Comparison of ENCODE assay signal across 21 mouse cellular contexts in genomic region chr5:102248747-102249146, GRCm38 (mm10).
DNase-seq lines count a peak whose midpoint lies in the region; ATAC-seq and TF ChIP-seq lines count a peak whose summit lies in the region.
"Had no signal": no experiment of that assay in that cellular context is flagged by ENCODE, and none has a peak within 500 bp of the region (broad histone marks: within the 10 kb centered on the region; RNA-seq: fewer than 3 reads in every experiment).

No protein-coding gene starts in this region.

- H3K4me2 ChIP-seq in forebrain, embryonic 12.5 days: no peak overlapping the region
- H3K4me2 ChIP-seq in hindbrain, postnatal 0 days (ENCODE audit: low read depth, low read length): no peak overlapping the region
- H3K4me2 ChIP-seq: liver, embryonic 15.5 days; lung, embryonic 15.5 days; midbrain, embryonic 12.5 days; stomach, embryonic 15.5 days had no signal

- no peak overlapping the region for H3K27ac ChIP-seq in forebrain, embryonic 12.5 days
- H3K27ac ChIP-seq in forebrain, embryonic 10.5 days: no peak overlapping the region
- no peak overlapping the region for H3K27ac ChIP-seq in hindbrain, postnatal 0 days
- H3K27ac ChIP-seq: kidney, postnatal 0 days; left cerebral cortex, adult 2 months; limb, embryonic 10.5 days; liver, embryonic 15.5 days; lung, embryonic 15.5 days; midbrain, embryonic 12.5 days; stomach, embryonic 15.5 days had no signal

- no peaks in the 10 kb centered on the region for H3K36me3 ChIP-seq in forebrain, embryonic 12.5 days (replicated peaks)
- H3K36me3 ChIP-seq in forebrain, embryonic 10.5 days (replicated peaks): no peaks in the 10 kb centered on the region
- no peaks in the 10 kb centered on the region for H3K36me3 ChIP-seq in megakaryocyte, embryonic 14.5 days (replicated peaks; ENCODE audit: low read length)
- H3K36me3 ChIP-seq in hindbrain, postnatal 0 days (ENCODE audit: insufficient read depth, low read length): no peaks in the 10 kb centered on the region
- H3K36me3 ChIP-seq: limb, embryonic 10.5 days; liver, embryonic 15.5 days; lung, embryonic 15.5 days; midbrain, embryonic 12.5 days; stomach, embryonic 15.5 days had no signal

- WGBS in forebrain, embryonic 12.5 days: 76% methylated on average over 5 of the region's 5 CpGs
- 88% methylated on average over 5 of the region's 5 CpGs for WGBS in forebrain, embryonic 10.5 days
- WGBS in hindbrain, postnatal 0 days: 54% methylated on average over 5 of the region's 5 CpGs

- no peaks in the 10 kb centered on the region for H3K27me3 ChIP-seq in forebrain, embryonic 12.5 days
- no peaks in the 10 kb centered on the region for H3K27me3 ChIP-seq in forebrain, embryonic 10.5 days (ENCODE audit: poor library complexity, severe bottlenecking)
- no peaks in the 10 kb centered on the region for H3K27me3 ChIP-seq in megakaryocyte, embryonic 14.5 days (replicated peaks)
- no peaks in the 10 kb centered on the region for H3K27me3 ChIP-seq in hindbrain, postnatal 0 days (ENCODE audit: insufficient read depth, low read length)
- H3K27me3 ChIP-seq: liver, embryonic 15.5 days; lung, embryonic 15.5 days; midbrain, embryonic 12.5 days; stomach, embryonic 15.5 days had no signal

- TF ChIP-seq CTCF in brain, embryonic 14.5 days (IDR thresholded peaks at IDR 0.05; ENCODE audit: borderline replicate concordance, extremely low read depth, insufficient read depth, insufficient read length): no peak
- TF ChIP-seq CTCF in hindbrain, postnatal 0 days (IDR thresholded peaks at IDR 0.05; ENCODE audit: low read depth): no peak

- 0 out of 2 replicates have a peak, but pooled peaks have one; percentile 23 for ATAC-seq in forebrain, embryonic 12.5 days (ENCODE audit: low FRiP score)
- no peak for ATAC-seq in megakaryocyte, adult 5-6 weeks (ENCODE audit: poor library complexity, severe bottlenecking)
- 0 out of 2 replicates have a peak, but pooled peaks have one; percentile 27 for ATAC-seq in hindbrain, postnatal 0 days

- H3K9ac ChIP-seq in forebrain, embryonic 12.5 days: no peak overlapping the region
- H3K9ac ChIP-seq in hindbrain, postnatal 0 days (replicated peaks; ENCODE audit: low read length): no peak overlapping the region
- H3K9ac ChIP-seq: liver, embryonic 15.5 days; lung, embryonic 15.5 days; midbrain, embryonic 12.5 days; stomach, embryonic 15.5 days had no signal

- DNase-seq in forebrain, embryonic 10.5 days (ENCODE audit: extremely low spot score, low spot score): no peak
- peak; percentile 76 for DNase-seq in brain, embryonic 14.5 days (ENCODE audit: low read depth)
- DNase-seq in hindbrain, postnatal 0 days (ENCODE audit: low spot score): peak; percentile 17
- DNase-seq in T-cell, adult 2 months (ENCODE audit: low spot score): no peak
- DNase-seq in thymus, postnatal 4 days: no peak
- DNase-seq: adrenal gland, postnatal 10 days; cerebellum, adult 9-11 months; kidney, adult 2 months; liver; lung, postnatal 4 days; thymus, postnatal 25 days had no signal

- no peaks in the 10 kb centered on the region for H3K9me3 ChIP-seq in forebrain, embryonic 12.5 days
- H3K9me3 ChIP-seq in forebrain, embryonic 10.5 days: no peaks in the 10 kb centered on the region
- H3K9me3 ChIP-seq in megakaryocyte, embryonic 14.5 days: peaks cover 20% of the 10 kb centered on the region
- no peaks in the 10 kb centered on the region for H3K9me3 ChIP-seq in hindbrain, postnatal 0 days (ENCODE audit: low read length)
- H3K9me3 ChIP-seq: limb, embryonic 10.5 days; liver, embryonic 15.5 days; lung, embryonic 15.5 days; midbrain, embryonic 12.5 days; stomach, embryonic 15.5 days had no signal

- no peak overlapping the region for H3K4me3 ChIP-seq in forebrain, embryonic 12.5 days (replicated peaks)
- no peak overlapping the region for H3K4me3 ChIP-seq in forebrain, embryonic 10.5 days
- H3K4me3 ChIP-seq in megakaryocyte, embryonic 14.5 days (replicated peaks): peak overlapping the region; percentile 54
- H3K4me3 ChIP-seq in hindbrain, postnatal 0 days (ENCODE audit: low read length): no peak overlapping the region
- H3K4me3 ChIP-seq: left cerebral cortex, adult 2 months; limb, embryonic 10.5 days; liver, embryonic 15.5 days; lung, embryonic 15.5 days; midbrain, embryonic 12.5 days; stomach, embryonic 15.5 days had no signal

- TF ChIP-seq POLR2A in brain, embryonic 14.5 days (IDR thresholded peaks at IDR 0.05; ENCODE audit: borderline replicate concordance, extremely low read depth, insufficient read depth, insufficient read length, poor library complexity, severe bottlenecking): no peak

- H3K4me1 ChIP-seq in forebrain, embryonic 12.5 days: no peaks in the 10 kb centered on the region
- peaks cover 6% of the 10 kb centered on the region for H3K4me1 ChIP-seq in forebrain, embryonic 10.5 days
- H3K4me1 ChIP-seq in megakaryocyte, embryonic 14.5 days: no peaks in the 10 kb centered on the region; the same call in 1 of the 2 replicates
- no peaks in the 10 kb centered on the region for H3K4me1 ChIP-seq in hindbrain, postnatal 0 days (ENCODE audit: insufficient read depth, low read length)
- H3K4me1 ChIP-seq: liver, embryonic 15.5 days; lung, embryonic 15.5 days; stomach, embryonic 15.5 days had no signal

Comparison
In these comparisons a context has a peak if more than half of its experiments do, and no peak if none do; other contexts are left out.
1. DNase-seq: peak in brain, embryonic 14.5 days (single experiment) and hindbrain, postnatal 0 days (single experiment); none in forebrain, embryonic 10.5 days (single experiment), T-cell, adult 2 months (single experiment) and thymus, postnatal 4 days (single experiment).